Mouse (Mus musculus): ENCODE results near the gene Nfix.
"Not testable (repeated sequence)": the region's sequence is repeated elsewhere in the genome, so short reads cannot be mapped to it uniquely, and the experiment has no call there.

Gene Nfix

DNA sequence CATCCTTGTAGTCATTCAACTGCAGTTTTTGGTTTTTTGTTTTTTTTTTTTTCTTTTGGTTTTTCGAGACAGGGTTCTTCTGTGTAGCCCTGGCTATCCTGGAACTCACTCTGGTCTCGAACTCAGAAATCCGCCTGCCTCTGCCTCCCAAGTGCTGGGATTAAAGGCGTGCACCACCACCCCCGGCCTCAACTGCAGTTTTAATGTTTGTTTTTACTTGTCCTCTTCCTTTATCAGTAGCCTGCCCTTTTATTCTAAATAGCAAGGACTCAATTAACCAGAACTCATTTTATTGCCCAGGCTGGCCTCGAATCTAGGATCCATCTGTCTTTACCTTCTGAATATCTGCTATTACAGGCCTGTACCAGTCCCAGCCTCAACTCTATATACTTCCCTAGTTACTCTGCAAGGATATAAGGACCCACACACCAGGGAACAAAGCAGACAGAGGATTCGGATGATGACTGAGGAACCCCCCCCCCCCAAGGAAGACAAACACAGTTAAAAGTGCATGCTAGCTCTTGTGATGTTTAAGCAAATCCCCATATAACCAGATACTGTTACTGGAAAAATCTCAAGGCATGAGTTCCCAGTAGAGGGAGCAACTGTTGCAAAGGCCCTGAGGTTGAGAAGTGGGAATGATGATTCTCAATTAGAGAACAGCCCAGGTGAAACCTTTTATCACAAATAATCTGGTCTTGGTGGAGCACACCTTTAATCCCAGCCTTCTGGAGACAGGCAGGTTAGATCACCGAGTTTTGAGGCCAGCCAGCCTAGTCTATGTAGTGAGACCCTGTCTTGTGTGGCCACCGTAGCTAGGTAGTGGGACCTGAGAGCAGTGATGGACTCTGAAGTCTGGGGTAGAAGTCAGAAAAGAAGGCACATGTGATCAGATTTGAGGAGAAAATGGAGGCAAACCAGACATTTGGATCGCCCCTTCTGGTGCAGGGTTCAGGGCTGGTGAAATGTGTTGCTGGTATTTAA lies 32.9 kb upstream of the Nfix start:
- no peak for DNase-seq (ENCODE audit: low spot score in 2 of 2)

- DNase-seq (ENCODE audit: low spot score in 2 of 2): peak; percentile 67 to 78
Measured at GRCm38 (mm10) chr8:84832034-84832717, 32.0 kb upstream of the Nfix start.

GRCm38 (mm10) chr8:84831490-84831889 lies 31.3 kb upstream of the Nfix start, which contains the start of gene Gadd45gip1:
Gene Gadd45gip1, plus strand, starts transcription at chr8:84831522.
- no peak for DNase-seq (ENCODE audit: low spot score in 2 of 2)

- not testable (repeated sequence) for DNase-seq (ENCODE audit: low spot score in 2 of 2)
Measured at GRCm38 (mm10) chr8:84826518-84826917, 26.4 kb upstream of the Nfix start.

- DNase-seq (ENCODE audit: low spot score in 2 of 2): no peak
Measured at GRCm38 (mm10) chr8:84825636-84826035, 25.5 kb upstream of the Nfix start.

GRCm38 (mm10) chr8:84823653-84824052 lies 23.5 kb upstream of the Nfix start:
- DNase-seq (ENCODE audit: low spot score in 2 of 2): peak; percentile 38 to 53

GRCm38 (mm10) chr8:84822723-84823122 lies 22.6 kb upstream of the Nfix start, which contains the start of gene Dand5:
Gene Dand5, minus strand, starts transcription at chr8:84822823.
- no peak for DNase-seq (ENCODE audit: low spot score in 2 of 2)

DNA sequence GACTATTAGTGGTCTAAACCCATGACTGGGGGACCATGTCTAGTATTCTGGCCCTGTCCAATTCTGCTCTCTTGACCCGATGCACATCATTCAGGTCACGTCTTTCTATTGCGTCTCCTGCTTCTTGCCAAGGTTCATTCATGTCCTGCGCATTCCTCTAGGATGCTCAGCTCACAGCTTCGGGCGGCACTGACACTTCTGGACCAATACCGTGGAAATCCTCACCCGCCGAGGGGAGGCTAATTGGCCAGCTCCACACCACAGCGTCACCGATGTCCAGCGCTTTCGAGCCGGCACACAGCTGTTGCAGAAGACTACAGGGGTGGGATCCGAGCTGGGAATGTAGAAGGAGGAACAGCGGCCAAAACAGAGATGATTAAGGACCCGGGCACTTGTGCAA lies 16.0 kb upstream of the Nfix start:
- DNase-seq (ENCODE audit: low spot score in 2 of 2): no peak

DNA sequence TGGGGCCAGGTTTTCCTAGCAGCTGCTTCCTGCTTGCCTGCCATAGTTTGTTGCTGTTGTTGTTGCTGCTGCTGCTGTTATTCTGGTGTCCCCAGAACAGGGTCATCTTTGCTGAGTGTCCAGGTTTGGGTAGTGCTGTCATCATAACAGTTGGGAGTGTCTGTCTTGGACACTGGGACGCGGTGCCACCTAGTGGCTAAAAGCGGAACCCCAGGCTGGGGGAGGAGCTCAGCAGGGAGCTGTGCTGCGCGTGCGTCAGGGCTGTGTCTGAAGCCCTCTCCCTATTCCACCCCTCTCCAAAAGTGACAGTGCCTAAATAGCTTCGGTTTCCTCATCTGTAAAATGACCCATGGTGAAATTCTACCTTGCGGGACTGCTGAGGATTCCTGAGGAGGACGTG lies 15.4 kb upstream of the Nfix start:
- peak; percentile 93 for DNase-seq (ENCODE audit: low spot score in 2 of 2)

DNA sequence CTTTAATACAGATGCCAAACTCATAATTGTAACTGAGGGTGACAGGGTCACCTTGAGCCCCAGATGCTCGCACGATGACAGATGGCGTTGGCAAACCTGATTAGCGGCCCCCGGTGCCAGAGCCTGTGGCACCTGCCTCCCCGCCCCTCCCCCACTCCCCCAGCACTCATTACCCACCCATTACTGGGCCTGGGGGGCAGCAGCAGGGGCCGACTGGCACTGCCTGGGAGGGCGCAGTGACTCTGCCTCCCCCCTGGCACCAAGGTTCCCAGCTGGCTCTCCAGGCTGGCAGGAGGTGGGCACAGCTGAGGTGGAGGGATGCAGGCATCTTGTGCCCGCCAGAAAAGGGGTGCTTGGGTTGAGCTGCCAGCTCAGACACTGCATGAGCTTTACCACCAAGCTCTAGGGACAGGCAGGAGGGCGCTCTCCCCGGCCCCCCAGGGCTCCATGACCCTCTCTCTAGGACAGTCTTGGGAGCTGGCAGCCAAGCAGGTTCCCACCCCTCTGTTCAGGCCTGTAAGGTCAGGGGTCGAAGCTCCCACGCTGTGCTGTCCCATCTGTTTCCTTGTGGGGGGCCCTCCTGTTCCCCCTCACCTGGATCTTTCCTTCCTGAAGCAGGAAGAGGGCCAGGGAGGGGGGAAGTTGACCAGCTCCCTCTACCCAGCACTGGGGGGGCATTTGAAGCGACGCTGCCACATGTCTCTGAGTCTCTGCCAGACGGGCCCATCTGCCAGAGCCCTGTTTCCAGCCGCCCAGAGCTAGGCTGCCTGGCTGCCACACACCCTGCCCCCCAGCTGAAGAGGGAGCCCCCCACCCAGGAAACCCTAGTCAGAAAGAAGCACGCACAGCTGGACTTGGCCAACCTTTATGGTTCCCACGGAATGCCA lies 14.7 kb upstream of the Nfix start:
- no peak for DNase-seq (ENCODE audit: low spot score in 2 of 2)

GRCm38 (mm10) chr8:84814240-84814554 lies 14.1 kb upstream of the Nfix start:
- DNase-seq (ENCODE audit: low spot score in 2 of 2): no peak

DNA sequence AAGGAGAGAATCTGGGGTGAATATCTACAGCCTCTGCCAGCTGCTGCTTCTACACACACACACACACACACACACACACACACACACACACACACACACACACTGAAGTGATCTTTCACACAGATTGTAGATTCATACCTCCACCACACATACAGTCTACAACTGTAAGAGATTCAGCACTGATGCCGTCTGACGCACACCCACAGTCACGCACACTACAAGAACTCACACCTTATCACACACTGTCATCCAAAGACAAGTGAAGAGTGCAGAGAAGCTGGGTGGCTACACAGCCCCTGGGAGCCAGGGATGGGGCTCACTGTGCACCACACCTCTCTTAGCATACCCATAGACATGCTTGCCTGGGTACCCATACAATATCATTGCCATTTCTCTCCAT lies 13.7 kb upstream of the Nfix start:
- no peak for DNase-seq (ENCODE audit: low spot score in 2 of 2)

GRCm38 (mm10) chr8:84813059-84813458 lies 12.9 kb upstream of the Nfix start:
- DNase-seq (ENCODE audit: low spot score in 2 of 2): peak; percentile 75 to 80

DNA sequence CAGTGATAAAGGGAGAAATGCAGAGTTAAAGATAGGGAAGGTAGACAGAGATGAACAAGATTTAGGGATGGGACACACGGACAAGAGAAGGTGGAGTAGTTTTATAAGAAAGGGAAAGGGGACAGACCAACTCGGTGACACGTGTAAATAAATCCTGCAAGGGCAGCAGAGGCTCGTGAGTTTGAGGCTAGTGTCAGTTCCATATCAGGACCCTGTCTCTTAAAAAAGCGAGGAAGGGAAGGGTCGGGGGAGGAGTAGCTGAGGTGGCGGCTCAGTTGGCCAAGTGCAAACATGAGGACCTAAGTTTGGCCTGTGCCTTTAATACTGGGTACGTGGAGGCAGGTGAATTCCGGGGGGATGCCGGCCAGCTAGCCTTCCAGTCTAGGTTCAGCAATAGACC lies 11.2 kb upstream of the Nfix start:
- no peak for DNase-seq (ENCODE audit: low spot score in 2 of 2)

DNA sequence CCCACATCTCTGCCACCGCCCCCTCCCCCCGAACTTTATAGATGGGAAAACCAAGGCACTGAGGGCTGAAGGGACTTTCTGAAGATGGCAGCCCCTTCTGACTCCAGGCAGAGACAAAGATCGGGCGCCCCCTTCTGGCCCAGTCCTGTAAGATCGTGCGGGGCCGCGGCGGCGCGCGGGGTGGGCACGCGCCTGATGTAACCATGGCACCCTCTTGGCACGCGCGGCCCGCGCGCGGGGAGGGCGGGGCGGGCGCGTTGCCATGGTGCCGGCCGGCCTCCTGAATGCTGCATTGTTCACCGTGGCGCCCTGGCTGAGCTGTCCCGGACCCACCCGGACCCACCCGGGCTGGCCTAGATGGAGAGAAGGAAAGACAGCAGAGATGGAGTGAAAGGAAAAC lies 10.8 kb upstream of the Nfix start:
- DNase-seq (ENCODE audit: low spot score in 2 of 2): peak; percentile 87 to 91

GRCm38 (mm10) chr8:84809941-84810280 lies 9.8 kb upstream of the Nfix start:
- no peak for DNase-seq (ENCODE audit: low spot score in 2 of 2)

DNA sequence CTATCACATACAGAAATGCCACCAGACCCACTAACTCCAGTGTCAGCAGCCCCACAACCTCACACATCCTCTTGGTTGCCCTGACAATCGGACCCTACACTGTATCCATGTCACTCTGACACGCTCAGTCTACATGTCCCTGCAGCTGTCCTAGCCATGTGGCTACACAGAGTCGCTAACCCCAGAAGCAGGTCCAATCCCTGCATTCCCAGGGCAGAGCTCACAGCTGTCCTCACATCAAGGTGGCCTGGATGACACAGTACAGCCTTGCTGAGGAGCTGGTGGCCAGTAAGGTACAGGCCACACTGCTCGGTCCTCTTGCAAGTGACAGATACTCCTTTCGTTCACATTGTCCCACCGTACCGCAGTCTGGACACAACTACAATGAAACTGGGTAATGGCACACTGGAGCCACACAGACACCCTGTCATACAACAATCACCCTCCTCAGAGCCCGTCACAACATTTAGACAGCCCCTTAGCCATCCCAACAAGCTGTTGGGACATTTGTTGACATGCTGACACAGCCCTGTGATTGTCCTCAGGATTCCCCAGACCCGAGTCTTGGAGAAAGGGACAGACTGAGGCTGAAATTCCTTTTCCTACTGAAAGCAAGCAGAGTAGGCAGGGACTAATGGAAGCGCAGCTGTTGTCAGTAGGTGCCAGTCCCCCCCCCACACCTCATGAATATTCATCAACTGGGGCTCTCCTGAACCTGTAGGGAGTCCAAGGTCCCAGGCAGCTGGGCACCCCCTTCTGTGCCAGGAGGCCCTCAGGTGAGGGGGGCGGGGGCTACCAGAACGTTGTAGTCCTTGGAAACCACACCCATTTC lies 9.2 kb upstream of the Nfix start:
- no peak for DNase-seq (ENCODE audit: low spot score in 2 of 2)

GRCm38 (mm10) chr8:84806031-84806430 lies 5.9 kb upstream of the Nfix start:
- DNase-seq (ENCODE audit: low spot score in 2 of 2): no peak

DNA sequence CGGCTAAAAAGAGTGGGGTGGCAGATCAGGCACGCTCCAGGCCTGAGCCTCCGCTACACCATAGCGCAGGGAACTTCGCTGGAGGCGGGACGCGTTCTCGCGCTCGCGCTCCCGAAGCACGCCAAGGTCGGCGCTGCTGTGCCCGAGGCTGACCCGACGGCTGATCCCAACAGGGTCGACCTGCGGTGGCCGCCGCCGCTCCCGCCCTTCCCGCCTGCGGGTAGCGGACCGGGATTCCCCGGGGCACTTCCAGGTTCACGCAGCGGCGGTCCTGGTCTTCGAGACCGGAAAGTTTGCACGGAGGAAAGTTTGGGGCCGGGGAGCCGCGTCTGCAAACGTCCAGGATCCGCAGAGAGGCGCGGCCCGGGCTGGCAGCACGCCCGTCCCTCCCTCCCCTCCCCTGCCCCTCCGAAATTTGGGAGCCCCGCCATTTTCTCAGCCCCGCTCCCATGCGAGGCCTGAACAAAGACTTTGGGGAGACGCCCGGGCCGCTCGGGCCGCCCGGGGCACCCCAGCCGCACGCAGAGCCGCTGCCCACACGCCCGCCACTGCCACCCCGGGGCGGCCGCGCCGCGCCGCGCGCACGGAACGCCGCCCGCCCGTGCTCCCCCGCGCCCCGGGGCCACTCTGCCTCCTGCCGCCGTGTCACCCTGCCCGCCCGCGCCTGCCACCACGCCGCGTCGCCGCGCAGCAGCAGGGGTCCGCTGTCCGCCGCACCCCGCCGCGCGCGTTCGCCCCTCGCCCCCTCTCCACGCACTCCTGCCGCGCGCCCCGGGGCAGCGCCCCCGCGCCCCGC lies 810 bp downstream of the Nfix start:
- DNase-seq (ENCODE audit: low spot score in 2 of 2): peak in 1 of 2 experiments; percentile 50

DNA sequence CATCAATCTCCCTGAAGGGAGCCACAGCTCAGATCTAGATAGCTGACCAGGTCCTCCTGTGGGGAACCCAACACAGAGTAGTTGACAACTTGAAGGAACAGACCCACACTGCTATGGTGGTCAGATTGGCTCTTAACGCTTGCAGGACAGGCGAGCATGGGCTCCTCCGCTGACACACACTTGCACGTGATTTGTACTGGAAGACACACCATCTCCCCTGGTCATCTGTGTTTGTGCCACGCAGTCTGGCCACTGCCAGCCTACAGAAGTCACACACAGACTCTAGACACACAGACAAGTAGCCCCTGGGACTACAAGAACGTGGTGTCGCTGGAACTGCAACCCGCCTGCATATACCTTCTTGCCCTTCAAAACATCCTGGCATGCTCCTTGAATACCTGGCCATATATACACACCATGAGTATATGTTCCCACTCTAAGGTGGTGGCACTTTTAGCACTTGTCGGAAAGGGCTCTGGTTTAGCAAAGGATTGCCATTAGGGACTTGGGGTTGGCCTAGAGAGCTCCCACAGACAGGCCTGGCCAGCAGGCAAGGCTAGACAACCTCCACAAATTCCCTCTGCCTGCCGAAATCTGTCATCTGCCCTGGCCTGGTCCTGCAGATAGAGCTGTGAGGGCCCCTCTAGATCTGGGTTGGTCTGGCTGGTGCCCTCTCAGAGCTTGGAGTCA lies 1.6 kb downstream of the Nfix start:
- DNase-seq (ENCODE audit: low spot score in 2 of 2): no peak
